Mouse (Mus musculus) lung, postnatal 10 days (tissue): ENCODE measurements at regions not wholly inside any gene's neighbourhood (a gene's known extent, or its start where the extent isn't known, plus 50 kb on each side); places are given as distances from the start of the nearest gene placed in this dataset.

ENCODE experiments used
- DNase-seq: peaks from one replicate; pipeline ENCODE4 v3.0.0; 2021

DNA sequence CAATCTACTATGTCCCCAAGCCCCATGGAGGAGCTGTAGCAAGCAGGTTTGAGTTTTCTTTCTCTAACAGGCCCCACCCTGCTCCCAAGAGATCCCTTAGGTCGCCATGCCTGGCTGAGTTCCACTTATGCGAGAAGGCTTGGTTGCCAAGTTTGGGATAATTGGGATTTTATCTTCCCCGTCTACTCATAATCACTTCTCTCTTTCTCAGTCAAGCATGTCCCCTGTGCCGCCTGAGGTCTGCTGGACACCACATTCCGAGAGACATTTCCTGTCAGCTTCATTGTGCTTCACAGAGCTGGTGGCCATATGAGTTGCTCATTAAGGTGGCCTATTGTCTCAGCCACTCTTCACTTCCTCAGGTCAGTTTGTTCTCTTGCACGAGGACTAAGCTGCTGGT is 234.5 kb upstream of the Wscd1 start:
- DNase-seq, result no peak

DNA sequence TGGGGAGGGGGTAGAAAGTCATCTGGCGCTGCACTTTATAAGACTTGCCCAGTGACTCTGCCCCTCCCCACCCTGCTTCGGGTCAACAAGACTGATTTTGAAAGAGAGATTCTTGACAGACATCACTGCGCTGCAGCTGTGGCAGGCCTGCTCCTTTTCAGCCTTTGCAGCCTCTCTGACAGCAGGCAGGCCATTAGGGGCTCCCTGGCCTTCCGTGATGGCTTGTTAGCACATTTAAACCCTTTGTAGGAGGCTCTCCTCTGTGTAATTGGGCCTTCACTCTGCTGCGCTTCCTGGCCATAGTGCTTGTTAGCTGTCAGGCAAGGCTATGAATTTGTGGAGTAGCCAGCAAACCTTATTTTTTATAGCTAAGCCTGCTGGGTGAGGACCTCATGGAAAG is 232.3 kb upstream of the Wscd1 start:
- DNase-seq, result no peak

DNA sequence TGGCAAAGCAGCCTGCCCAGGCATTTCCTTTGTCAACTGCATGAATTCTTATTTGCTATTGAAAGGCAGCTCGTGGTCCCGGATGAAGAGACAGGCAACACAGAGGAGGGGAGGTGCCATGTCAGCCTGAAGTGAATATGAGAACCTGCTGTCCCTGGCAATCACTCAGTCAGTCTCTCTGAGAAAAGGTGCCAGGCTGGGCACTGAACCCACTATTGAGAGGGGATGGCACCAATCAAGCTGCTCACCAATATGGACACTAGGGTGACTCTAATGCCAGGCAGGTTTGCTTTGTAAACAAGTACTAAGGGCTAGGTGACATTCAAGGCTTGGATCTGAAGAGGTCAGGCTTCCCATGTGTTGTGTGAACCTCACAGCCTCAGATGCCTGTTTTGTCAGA is 222.0 kb upstream of the Wscd1 start:
- no peak for DNase-seq

DNA sequence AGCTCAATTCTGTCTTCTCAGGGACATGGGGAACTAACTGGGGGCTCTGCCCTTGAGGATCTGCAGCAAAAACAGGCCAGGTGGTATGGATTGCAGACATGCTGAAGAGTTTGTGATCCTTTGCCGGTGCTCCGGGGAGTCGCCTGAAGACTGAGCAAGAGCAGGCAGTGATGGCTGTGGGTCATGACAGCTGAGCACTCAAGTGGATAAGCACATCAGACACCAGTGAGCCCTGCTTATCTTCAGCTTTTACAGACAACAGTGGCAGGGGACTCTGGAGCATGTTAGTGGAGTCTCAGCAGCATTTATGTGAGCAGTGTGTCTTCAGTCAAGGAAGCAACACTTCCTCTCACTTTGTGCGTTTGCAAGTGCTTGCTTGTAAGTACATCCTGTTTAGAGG is 221.1 kb upstream of the Wscd1 start:
- DNase-seq, result no peak

DNA sequence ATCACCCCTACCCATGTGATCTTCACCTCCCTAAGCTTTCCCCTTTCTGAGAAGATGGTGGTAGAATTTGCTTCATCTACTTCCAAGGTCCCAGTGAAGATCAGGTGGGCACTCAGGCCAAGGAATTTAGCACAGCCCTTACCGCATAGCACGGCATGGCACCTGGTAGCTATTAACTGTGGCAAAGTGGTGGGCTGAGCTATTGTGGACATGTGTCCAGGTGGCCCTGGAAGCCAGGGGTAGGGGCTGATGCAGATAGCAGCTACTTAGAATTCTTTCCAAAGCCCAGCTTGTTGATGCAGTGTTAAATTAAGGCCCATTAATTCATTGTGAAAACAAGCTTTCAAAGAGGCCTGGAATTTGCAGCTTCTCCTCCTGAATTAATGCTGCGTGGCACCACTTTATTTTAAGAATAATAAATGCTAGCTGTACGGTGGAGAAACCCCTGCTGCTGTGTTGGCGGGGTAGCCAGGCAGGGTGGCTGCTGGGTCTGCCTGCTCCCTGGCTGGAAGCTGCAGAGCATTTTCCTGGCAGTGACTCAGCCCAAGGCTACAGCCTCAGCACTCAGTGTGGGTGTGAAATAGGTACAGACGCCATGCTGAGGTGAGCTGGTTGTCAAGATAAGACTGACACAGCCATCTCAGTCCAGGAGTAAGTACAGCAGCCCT is 208.4 kb upstream of the Wscd1 start:
- no peak for DNase-seq

DNA sequence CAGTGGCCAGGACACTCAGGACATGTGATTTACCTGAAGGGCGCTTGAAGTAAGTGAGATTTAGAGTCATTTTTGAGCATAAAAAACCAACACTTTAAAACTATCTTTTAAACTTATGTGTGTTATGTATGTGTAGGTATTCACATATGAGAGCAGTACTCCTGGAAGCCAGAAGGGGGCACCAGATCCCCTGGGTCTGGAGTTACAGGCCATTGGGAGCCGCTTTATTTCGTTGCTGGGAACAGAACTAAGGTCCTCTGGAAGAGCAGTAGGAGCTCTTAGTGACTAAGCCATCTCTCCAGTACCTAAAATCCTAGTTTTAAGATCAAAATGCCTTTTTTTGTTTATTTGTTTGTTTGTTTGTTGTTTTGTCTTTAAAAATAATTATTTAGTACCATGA is 192.3 kb upstream of the Wscd1 start:
- no peak for DNase-seq

DNA sequence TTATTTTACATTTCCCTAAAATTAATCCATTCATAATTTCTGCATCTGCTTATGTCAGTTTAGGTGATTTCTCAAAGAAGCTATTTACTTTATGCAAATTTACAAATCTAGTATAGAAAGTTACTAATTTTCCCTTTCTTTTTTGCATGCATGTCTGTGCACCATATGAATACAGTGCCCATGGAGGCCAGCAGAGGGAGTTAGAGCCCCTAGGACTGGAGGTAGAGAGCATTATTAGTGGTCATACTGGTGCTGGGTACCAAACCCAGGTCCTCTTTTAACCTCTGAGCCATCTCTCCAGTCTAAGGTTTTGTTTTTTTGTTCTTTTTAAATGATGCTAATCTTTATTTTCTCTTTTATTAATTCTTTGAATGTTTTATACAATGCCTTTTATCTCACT is 184.9 kb upstream of the Wscd1 start:
- no peak for DNase-seq

DNA sequence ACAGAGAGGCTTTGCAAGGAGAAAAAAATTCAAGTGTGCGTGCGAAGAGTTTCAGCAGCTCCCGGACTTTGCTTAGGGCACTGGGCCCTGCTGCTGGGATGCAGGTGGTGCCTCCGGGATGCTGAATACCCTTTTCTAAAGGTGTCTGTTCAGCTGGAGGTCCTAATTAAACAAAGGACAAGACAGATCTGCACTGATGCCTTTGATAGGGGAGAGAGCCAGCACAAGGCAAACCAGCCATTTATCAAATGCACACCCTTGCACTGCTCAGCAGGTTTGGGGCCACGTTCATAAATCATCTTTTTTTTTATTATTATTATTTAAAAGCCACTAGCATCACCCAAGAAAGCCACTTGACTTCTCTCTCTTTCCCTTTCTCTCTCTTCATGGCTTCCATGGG is 172.9 kb upstream of the Wscd1 start:
- no peak for DNase-seq

DNA sequence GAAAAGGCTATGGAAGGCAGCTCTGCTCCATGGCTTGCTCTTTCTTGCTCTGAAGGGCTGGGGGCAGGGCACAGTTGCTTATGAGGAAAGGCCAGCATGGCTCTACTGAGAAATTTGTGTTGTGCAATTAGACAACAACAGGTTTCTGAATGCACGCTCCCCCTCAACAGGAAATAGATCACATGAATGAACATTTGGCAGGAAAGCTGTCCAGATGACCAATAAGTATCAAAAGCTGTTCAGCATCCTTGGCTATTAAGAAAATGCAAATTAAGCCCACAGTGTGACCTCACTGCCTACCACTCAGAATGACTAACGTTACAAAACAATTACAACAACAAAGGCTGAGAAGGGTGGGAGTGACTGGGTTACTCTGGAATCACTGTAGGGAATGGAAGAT is 167.9 kb upstream of the Wscd1 start:
- DNase-seq, result no peak

DNA sequence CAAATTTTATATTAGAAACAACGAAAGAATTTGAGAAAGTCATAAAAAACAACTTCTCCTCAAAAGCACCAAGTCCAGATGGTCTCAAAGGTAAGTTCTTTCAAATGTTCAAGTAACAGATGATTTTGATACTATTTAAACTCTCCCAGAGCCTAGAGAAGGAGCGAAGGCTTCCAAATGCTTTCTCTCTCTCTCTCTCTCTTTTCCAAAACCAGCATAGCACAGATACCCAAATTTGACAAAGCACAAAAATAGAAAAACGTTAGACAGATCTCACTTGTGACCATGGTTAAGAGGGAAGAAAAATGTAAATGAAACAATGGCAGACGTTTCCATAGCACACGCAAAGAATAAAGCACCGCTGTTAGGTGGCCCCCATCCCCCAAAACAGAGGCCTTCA is 158.7 kb upstream of the Wscd1 start:
- DNase-seq, result no peak

DNA sequence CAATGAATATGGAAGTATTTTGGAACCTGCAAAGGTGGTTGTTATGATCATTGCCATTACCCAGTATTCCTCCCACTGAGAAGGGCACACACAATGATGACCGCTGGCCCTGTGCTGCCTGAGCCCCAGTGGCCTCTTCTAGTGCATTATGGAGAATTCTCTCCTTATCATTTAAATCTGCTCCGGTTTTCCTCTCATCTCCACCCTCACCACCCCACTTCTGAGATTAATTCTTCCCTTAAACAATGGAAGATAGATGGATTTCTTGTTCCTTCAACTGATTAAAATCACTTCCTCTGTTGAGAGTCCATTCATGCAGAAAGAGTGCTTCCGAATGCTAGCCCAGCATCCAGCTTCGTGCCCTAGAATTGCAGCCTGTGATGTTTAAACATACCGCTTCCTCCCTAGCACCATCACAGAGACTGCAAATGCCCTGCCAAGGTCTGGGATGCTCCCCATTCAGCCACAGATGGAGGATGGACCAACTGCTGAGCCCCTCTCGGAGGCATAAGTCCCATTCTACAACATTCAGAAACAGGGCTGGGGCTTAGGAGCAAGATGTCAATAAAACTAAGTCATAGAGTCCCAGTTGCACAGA is 155.4 kb upstream of the Wscd1 start:
- DNase-seq, result peak; percentile 33

DNA sequence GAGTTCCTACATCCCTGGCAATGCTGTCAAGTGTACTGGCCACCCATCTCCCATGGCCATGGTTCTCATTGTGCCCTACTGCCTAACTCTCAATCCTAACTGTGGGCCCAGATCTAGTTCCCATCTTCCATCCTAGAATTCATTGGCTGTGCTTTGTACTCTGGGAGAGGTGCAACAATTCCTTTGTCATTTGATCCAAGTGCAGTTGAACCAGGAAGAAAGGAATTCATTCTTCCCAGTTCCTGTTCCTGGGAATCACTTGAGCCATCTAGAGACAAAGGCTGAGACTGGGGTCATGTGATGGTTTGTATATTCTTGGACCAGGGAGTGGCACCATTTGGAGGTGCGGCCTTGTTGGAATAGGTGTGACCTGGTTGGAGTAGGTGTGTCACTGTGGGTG is 152.0 kb upstream of the Wscd1 start:
- DNase-seq, result no peak

DNA sequence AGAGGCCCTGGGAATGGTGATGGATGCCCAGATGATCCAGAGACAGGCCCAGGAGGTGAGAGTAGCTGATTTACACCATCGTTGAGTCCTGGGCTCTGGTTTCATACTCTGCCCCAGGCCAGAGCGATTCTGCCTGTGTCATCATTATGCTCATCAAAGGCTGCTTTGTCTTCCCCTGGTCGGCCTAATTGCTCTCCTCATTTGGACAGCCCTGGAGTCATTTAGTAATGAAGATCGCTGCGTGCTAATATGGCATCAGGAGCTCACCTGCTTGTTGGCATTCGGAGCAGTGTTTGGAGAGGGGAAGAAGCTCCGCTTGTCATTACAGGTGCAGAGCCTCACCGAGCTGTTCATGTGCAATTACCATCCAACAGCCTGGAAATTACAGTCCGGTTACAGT is 138.9 kb upstream of the Wscd1 start:
- DNase-seq, result no peak

DNA sequence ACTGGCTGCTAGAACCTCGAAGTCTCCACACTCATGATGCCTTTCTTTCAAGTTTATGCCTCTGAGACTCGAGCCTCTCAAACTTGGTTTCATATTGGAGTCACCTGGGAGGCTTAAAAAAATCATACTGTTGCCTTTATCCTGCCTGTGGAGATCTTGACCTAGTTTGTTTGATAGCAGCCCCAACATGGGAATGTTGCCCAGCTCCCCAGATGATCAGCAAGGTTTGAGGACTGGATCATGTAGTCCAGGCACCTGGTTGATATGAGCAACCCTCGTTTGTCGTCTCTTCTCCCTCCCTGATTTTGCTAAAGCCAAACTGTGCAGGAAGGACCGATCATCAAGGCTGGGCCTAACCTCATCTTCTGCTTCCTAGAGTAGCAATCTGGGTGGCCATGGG is 134.2 kb upstream of the Wscd1 start:
- DNase-seq, result no peak

DNA sequence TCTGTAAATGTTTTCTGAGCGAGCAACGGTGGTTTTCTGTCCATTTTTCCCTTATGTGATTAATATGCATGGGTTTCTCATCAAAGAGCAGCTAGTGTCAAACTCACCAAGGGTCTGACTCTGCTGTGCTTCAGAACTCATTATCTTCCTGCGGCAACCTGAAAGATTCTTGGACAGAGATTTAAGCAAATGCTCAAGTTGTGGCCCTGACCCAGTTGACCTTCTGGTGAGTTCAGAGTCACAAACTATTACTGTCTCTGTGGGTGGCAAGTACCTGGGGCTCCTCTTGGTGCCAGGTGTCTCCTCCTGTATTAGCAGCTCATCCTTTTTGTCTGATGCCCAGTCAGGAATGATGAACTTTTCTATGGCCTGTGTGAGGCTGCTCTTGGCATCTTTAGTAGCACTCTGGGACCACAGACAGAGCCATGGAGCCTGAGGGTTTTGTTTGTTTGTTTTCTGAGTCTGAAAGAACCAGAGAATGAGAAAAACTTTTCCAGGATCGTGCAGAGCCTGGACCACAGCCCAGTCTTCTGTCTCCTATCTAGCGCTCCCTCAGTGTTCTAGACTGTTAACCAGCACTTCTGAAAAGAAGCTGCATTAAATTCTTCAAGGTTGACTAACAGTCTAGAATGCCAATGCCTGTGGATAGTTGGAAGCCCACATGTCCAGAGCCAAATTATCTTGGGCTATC is 124.1 kb upstream of the Wscd1 start:
- no peak for DNase-seq

DNA sequence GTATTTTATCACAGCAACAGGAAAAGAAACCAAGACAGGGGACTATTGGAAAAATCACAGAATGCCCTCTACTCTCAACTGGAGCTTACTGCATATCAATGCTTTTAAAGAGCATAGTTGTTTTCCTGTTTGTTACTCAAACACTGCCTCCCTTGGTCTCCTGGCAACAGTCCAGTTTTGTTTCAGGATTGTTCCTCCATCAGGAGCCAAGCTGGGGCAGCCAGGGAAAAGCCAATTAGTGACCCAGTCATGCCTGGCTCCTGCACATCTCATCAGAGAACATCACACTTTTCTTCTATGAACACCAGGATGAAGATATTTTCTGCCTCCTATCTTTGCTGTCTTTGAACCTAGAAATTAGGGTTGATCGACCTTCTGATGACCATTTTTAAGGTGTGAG is 113.6 kb upstream of the Wscd1 start:
- no peak for DNase-seq

DNA sequence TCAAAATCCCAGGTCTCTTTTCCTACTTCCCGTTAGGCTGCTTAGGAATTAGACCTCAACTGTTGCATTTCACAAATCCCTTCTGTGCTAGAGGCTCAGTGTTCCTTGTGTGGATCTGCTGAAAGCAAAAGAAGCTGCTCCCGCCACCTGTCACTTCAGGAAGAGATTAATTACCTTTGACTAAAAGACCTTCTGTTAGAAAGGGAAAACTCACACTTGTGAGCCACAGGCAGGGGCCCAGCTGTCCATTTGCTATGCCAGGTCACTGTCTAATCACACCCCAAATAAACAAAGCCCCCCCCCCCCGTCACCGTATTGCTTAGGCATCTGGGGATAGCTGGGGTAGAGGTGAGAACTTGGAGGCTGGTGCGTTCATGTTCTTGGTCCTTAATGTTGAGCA is 112.9 kb upstream of the Wscd1 start:
- no peak for DNase-seq

DNA sequence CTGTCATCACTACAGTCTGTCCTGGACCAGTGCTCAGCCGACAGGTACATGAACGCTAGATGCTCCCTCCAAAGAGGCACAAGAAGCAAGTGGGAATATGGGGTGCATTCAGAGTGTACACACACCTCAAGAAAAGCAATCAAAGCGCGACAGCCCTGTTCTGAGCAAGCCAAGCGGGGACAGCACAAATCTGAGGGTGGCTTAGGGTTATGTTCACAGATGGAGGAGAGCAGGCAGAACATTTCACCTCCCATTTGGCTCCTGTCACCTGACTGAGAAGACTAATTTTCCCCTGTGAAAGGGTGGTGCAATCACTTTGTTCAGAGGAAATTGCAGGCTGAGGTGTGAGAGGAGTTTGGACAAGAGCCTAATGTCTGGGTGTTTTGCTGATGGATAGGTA is 106.8 kb upstream of the Wscd1 start:
- DNase-seq, result no peak

DNA sequence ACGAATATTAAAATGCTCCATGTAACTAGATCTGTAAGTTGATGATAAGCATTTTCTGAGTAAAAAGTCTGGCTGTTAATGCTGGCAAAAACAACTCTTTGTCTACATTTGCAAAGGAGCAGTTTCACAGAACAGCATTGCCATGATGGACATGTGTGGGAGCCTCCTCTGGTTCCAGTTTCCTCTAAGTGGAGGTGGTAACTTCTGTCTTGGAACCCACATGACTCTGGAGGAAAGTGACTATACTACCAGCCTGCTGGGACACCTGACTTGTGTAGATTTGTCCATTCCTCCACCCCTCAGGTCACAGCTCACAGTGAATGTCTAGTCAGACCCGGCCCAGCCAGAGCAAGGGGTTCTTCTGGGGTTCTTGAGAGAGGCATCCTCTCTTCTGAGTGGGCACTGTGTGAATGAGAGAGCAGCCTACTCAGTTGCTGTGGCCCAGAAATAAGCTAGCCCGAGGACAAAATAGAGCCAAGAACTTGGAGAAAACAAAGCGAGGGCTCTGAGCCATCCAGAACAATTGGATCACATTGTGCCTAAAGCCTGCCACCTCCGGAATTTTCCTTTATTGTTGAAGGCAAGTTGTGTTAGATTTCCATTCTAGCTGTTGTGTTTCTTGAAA is 97.9 kb upstream of the Wscd1 start:
- DNase-seq, result no peak

DNA sequence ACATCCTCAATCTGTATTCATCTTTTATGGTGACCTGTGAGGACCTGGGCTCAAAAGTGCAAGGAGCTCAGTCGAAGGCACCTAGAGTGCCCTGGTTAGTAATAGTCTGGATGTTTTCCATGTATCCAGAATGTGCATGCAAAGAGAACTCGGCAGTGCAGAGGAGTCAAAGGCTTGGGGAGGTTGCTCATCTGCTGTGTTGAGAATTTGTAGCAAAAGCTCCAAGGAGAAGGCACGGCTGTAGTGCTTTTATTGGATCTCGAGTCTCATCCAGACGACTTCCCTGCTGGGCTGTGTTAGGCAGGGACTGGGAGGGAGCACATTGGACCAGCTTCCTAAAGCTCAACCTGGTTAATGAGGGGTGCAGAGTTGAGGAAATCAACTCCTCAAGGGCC is 97.3 kb upstream of the Wscd1 start:
- no peak for DNase-seq

DNA sequence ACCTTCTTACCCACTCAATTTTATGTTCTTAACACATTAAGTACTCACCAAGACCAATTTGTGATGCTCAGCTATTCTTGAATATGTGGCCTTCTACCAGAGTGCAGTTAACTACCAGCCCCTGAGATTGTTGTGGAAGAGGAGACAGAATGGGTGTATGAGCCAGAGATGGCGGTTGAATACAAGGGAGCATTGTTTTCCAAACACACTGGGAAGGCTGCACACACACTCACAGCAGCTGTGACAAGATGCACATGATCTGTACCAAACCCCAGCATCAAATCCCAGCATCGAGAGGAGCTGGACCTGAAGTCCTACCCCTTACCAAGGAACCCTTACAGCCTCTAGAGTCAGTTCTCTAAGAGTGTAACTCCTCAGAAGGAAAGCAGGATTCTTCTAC is 91.4 kb upstream of the Wscd1 start:
- DNase-seq, result no peak

DNA sequence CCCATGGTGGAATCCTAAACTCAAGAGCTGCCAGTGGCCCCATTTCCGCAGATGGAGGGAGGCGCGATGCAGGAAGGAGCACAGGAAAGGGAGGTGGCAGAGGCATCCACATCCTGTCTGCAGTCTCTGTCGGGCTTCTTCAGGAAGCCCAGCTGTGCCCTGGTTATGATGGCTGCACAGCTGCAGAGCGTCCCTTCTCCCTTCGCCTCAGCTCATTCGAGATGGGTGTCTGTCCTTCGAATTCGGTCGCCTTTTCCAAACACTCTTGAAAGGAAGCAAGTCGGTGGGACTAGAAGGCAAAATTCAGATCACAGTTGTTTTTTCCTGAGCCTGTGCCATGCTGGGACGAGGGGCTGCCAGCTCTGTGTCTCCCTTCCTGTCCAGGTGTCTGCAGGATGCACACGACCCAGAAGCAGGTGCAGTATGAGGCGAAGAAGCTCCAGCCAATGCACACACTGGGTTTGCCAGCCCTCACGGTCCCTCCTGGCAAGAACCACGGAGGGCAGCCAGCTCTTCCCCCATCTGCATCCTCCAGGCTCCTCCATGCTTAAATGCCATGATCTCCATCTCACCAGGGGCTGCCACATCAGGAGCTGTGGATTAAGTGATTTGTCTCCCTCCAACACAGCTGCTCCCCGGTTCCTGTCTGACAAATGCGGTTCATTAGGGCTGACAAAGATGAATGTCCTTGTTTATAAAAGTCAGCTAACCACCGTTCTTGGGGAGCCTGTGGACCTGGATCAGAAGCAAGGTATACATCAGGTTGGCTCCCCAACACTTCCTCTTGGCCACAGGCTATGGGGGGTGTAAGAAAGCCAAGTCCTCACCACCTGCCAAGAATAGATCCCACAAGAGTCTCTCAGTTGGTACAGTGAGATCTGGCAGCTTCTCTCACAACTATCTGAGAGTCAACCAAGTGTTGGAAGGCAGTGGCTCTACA is 79.3 kb upstream of the Wscd1 start:
- peak; percentile 18 for DNase-seq
